Mouse (Mus musculus) embryonic facial prominence, embryonic 12.5 days (tissue): ENCODE measurements around the gene Zfp990. TPM values are rescaled to one million over a fixed set of nuclear protein-coding genes. Genes with fewer than 3 reads are reported as not detected.
"Not testable (repeated sequence)": the region's sequence is repeated elsewhere in the genome, so short reads cannot be mapped to it uniquely, and the experiment has no call there.

Experiments used
- ATAC-seq: fragments of 200-750 bp; cut with Nextera tagmentation; 2 replicates; pipeline ENCODE4 v1.8.0; 2017; ENCODE audit not compliant: insufficient number of reproducible peaks, insufficient read depth, low FRiP score, low TSS enrichment
- H3K27ac ChIP-seq: fragments of 300-500 bp; sonication (generic); 2 replicates; pipeline ENCODE4 v1.5.1; 2016; ENCODE audit warnings: mild to moderate bottlenecking
- H3K27me3 ChIP-seq: fragments of 300-500 bp; sonication (generic); 2 replicates; pipeline ENCODE4 v1.6.1; 2016; ENCODE audit warnings: mild to moderate bottlenecking, moderate library complexity
- H3K36me3 ChIP-seq: fragments of 300-500 bp; sonication (generic); 2 replicates; pipeline ENCODE4 v1.6.1; 2016; ENCODE audit warnings: mild to moderate bottlenecking
- H3K4me1 ChIP-seq: fragments of 300-500 bp; sonication (generic); 2 replicates; pipeline ENCODE4 v1.6.1; 2016
- H3K4me2 ChIP-seq: fragments of 300-500 bp; sonication (generic); replicated peaks from 2 replicates; pipeline ENCODE4 v1.6.1; 2016; ENCODE audit warnings: mild to moderate bottlenecking, moderate library complexity
- H3K4me3 ChIP-seq: fragments of 300-500 bp; sonication (generic); 2 replicates; pipeline ENCODE4 v1.5.1; 2016; ENCODE audit warnings: mild to moderate bottlenecking
- H3K9ac ChIP-seq: fragments of 300-500 bp; sonication (generic); 2 replicates; pipeline ENCODE4 v1.6.1; 2016; ENCODE audit warnings: mild to moderate bottlenecking, moderate library complexity
- H3K9me3 ChIP-seq: fragments of 300-500 bp; sonication (generic); 2 replicates; pipeline ENCODE4 v1.6.1; 2016; ENCODE audit warnings: mild to moderate bottlenecking, moderate library complexity
- WGBS: fragments of 180-500 bp; shearing (Covaris S2); methylation state at CpG from one replicate; pipeline ENCODE4 v1.1.7; 2016; 5-methylcytosine and 5-hydroxymethylcytosine counted together
- polyA plus RNA-seq: library from polyadenylated mRNA; unstranded; fragments of >200 nt; fragmentation: Nextera tagmentation; extraction: Ambion mirVana; gene quantifications from 2 replicates; pipeline ENCODE4 v1.2.1, GENCODE M21; 2016

Zfp990 gene
- 0.06 TPM in 1 of 2 replicates, not detected in the other for polyA plus RNA-seq

GRCm38 (mm10) chr4:145510459-145510858 is at the start of gene Zfp990:
Gene Zfp990 (plus strand): TSS chr4:145510759.
- not testable (repeated sequence) for H3K4me1 ChIP-seq, H3K27ac ChIP-seq, H3K36me3 ChIP-seq, H3K27me3 ChIP-seq, H3K9ac ChIP-seq, ATAC-seq, H3K4me3 ChIP-seq, H3K4me2 ChIP-seq, H3K9me3 ChIP-seq
- WGBS = 92% methylated on average over 4 of the region's 4 CpGs

- H3K27ac ChIP-seq, H3K9ac ChIP-seq, ATAC-seq, H3K9me3 ChIP-seq, H3K4me1 ChIP-seq, H3K36me3 ChIP-seq, H3K27me3 ChIP-seq: not testable (repeated sequence)
- H3K4me2 ChIP-seq = peak overlapping the region; percentile 54
- H3K4me3 ChIP-seq = peak overlapping the region; percentile 34
- 16% methylated on average over 68 of the region's 68 CpGs for WGBS
Observed at GRCm38 (mm10) chr4:145463553-145464253, 46.9 kb upstream of the Zfp990 start.

GRCm38 (mm10) chr4:145478128-145478527 is 32.4 kb upstream of the Zfp990 start:
- 86% methylated on average over 3 of the region's 3 CpGs for WGBS
- Histone ChIP-seq H3K4me1 (no peaks in the 10 kb centered on the region), H3K9ac (no peak overlapping the region), H3K36me3 (no peaks in the 10 kb centered on the region), H3K9me3 (peaks cover 10% of the 10 kb centered on the region), H3K4me3 (no peak overlapping the region), H3K27ac (no peak overlapping the region), H3K27me3 (no peaks in the 10 kb centered on the region), H3K4me2 (no peak overlapping the region)
- ATAC-seq = no peak

- WGBS = 90% methylated on average over 8 of the region's 8 CpGs
- peaks cover 14% of the 10 kb centered on the region for H3K9me3 ChIP-seq
- not testable (repeated sequence) for H3K4me1 ChIP-seq, H3K9ac ChIP-seq, H3K27me3 ChIP-seq, H3K4me3 ChIP-seq, H3K36me3 ChIP-seq, H3K4me2 ChIP-seq, ATAC-seq, H3K27ac ChIP-seq
Observed at GRCm38 (mm10) chr4:145480699-145481098, 29.9 kb upstream of the Zfp990 start.

- Histone ChIP-seq H3K9me3 (0 out of 2 replicates have a peak, but pooled peaks cover 6% of the 10 kb centered on the region), H3K4me3 (no peak overlapping the region), H3K27ac (no peak overlapping the region), H3K36me3 (no peaks in the 10 kb centered on the region), H3K4me1 (no peaks in the 10 kb centered on the region), H3K27me3 (no peaks in the 10 kb centered on the region), H3K4me2 (no peak overlapping the region), H3K9ac (no peak overlapping the region)
- ATAC-seq = no peak
Observed at GRCm38 (mm10) chr4:145489396-145489795, 21.2 kb upstream of the Zfp990 start.

GRCm38 (mm10) chr4:145492132-145492531 is 18.4 kb upstream of the Zfp990 start:
- no peaks in the 10 kb centered on the region for H3K36me3 ChIP-seq
- no peak for ATAC-seq
- no peaks in the 10 kb centered on the region for H3K4me1 ChIP-seq
- no peak overlapping the region for H3K27ac ChIP-seq
- no peak overlapping the region for H3K4me2 ChIP-seq
- 85% methylated on average over 11 of the region's 11 CpGs for WGBS
- 0 out of 2 replicates have a peak, but pooled peaks cover 2% of the 10 kb centered on the region for H3K9me3 ChIP-seq
- no peak overlapping the region for H3K9ac ChIP-seq
- no peak overlapping the region for H3K4me3 ChIP-seq
- no peaks in the 10 kb centered on the region for H3K27me3 ChIP-seq

- H3K9me3 ChIP-seq, H3K4me3 ChIP-seq, H3K4me2 ChIP-seq, H3K36me3 ChIP-seq, H3K4me1 ChIP-seq, ATAC-seq, H3K27me3 ChIP-seq, H3K27ac ChIP-seq, H3K9ac ChIP-seq: not testable (repeated sequence)
- 76% methylated on average over 2 of the region's 2 CpGs for WGBS
Observed at GRCm38 (mm10) chr4:145493316-145493715, 17.2 kb upstream of the Zfp990 start.

- ATAC-seq, H3K9me3 ChIP-seq, H3K36me3 ChIP-seq, H3K4me1 ChIP-seq, H3K27ac ChIP-seq, H3K27me3 ChIP-seq, H3K9ac ChIP-seq, H3K4me3 ChIP-seq, H3K4me2 ChIP-seq: not testable (repeated sequence)
- WGBS = 44% methylated on average over 2 of the region's 2 CpGs
Observed at GRCm38 (mm10) chr4:145514637-145515036, 4.1 kb downstream of the Zfp990 start.

- not testable (repeated sequence) for H3K9me3 ChIP-seq, H3K27ac ChIP-seq, H3K27me3 ChIP-seq, H3K36me3 ChIP-seq, H3K9ac ChIP-seq, H3K4me3 ChIP-seq, H3K4me2 ChIP-seq, H3K4me1 ChIP-seq, ATAC-seq
- WGBS = 73% methylated on average over 4 of the region's 4 CpGs
Observed at GRCm38 (mm10) chr4:145515776-145516565, 5.4 kb downstream of the Zfp990 start.

GRCm38 (mm10) chr4:145517391-145517790 is 6.8 kb downstream of the Zfp990 start:
- H3K36me3 ChIP-seq, H3K9ac ChIP-seq, H3K4me2 ChIP-seq, H3K4me1 ChIP-seq, ATAC-seq, H3K9me3 ChIP-seq, H3K4me3 ChIP-seq, H3K27ac ChIP-seq, H3K27me3 ChIP-seq: not testable (repeated sequence)
- WGBS = 100% methylated on average over 1 of the region's 1 CpGs

GRCm38 (mm10) chr4:145543861-145544260 is 33.3 kb downstream of the Zfp990 start:
- H3K4me2 ChIP-seq, H3K36me3 ChIP-seq, H3K4me1 ChIP-seq, ATAC-seq, H3K27me3 ChIP-seq, H3K4me3 ChIP-seq, H3K9ac ChIP-seq, H3K27ac ChIP-seq: not testable (repeated sequence)
- 80% methylated on average over 5 of the region's 5 CpGs for WGBS
- H3K9me3 ChIP-seq = peaks cover 13% of the 10 kb centered on the region

- H3K9ac ChIP-seq, ATAC-seq, H3K36me3 ChIP-seq, H3K27ac ChIP-seq, H3K4me1 ChIP-seq, H3K4me2 ChIP-seq, H3K4me3 ChIP-seq, H3K27me3 ChIP-seq: not testable (repeated sequence)
- H3K9me3 ChIP-seq = peaks cover 22% of the 10 kb centered on the region
- WGBS = 17% methylated on average over 2 of the region's 2 CpGs
Observed at GRCm38 (mm10) chr4:145545106-145545505, 34.5 kb downstream of the Zfp990 start.
